Mouse (Mus musculus): ENCODE measurements around the gene Tmem233.

Tmem233 gene

DNA sequence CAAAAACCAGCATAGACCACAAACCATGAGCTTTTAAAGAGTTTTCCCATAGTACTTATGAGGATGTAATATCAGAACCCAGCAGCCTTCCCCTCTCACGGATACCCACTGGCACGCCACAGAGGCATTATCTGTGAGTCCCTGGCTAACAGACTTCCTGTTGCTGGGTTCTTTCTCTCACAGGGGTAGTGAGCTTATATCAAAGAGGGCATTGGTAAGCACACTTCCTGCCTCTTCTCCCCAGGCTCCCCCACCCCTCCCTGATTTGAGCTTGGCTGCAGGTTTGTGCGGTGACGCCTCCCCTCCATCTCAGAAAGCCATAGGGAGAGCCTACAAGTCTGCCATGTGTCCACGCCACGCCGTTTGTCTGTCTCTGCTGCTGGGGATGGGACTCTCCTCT is 54.0 kb downstream of the Tmem233 start:
- no peak for DNase-seq (ENCODE audit: low read depth)

DNA sequence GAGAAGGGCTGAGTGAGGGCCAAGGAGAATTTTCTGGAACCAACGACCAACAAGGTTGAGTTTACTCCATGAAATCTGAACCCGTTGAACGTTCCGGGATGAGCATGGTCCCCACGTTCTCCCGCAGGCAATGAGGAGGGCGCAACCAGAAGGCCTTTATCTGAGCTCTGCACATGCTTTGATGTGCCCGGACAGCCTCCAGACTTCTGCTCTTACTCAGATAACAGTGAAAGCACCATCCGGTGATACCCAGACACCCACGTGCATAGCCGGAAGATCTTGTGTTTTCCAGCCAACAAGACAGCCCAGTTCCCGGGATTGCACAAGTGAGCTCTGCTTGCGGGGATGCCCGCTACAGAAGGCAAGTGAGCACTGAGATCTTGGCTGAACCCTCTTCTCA is 56.5 kb downstream of the Tmem233 start:
- DNase-seq (ENCODE audit: low read depth) = peak; percentile 89

DNA sequence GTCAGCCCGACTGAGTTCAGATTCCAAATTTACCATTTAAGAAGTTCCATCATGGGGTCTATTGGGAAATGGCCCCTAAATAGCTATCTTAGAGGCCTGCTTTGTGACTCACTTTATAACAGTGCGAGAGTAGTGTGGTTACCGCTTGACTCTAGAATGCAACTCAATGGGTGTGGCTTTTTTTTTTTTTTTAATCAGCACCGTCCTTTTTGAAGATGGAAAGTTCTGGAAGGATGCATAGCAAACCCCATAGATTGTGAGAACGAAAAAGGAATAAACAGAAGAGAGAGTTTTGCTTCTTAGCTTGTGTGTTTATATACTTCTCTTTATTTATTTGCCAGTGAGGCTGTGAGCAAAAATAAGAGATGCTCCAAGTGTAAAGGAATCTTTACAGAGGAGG is 56.9 kb downstream of the Tmem233 start:
- DNase-seq (ENCODE audit: low read depth) = no peak

GRCm38 (mm10) chr5:116024327-116024739 is 58.7 kb downstream of the Tmem233 start, which contains the start of gene Prkab1:
Gene Prkab1 (minus strand): TSS chr5:116024508.
- peak; percentile 93 for DNase-seq (ENCODE audit: low read depth)

- DNase-seq (ENCODE audit: low read depth) = no peak
These were observed 59.2 kb downstream of the Tmem233 start for GRCm38 (mm10) chr5:116023821-116024284.

DNA sequence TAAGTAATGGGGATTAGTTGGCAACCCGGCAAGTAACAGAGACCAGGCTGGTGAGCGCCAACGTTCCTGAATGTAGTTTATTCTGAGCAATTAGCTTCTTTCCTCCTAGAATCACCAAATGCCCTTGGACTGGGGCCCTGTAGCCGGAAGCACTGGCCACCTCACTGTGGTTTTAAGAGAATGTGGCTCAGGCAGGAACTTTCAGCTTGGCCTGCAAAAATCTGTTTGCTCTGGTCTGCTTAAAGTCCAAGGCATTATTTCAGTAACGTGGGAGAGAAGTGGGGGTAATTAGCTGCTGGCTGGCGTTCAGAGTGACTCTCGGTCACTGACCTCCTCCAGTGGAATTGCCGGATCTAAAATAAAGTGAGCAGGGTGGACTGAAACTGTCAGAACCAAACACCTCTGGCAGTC is 59.8 kb downstream of the Tmem233 start:
- DNase-seq (ENCODE audit: low read depth) = no peak

DNA sequence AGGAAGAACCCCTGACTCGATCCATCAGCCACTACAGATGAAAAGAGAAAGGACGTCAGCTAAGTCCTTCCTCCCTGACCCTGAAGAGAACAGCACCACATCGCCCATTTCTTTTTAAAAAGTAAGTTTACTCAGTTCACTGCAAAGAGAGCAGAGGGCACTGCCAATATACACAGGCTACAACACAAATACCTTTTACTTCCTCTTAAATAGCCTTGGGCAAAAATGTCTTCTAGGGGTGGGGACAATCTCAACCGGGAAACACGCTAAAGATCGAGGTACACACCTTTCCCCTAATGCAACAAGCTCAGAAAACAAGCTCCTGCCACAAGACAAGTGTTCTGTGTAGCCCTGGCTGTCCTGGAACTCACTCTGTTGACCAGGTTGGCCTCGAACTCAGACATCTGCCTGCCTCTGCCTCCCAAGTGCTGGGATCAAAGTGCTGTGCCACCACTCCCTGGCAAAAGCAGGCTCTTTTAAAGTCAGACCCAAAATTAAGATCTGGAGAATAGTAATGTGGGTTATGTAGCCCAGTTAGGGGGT is 60.3 kb downstream of the Tmem233 start:
- no peak for DNase-seq (ENCODE audit: low read depth)

DNA sequence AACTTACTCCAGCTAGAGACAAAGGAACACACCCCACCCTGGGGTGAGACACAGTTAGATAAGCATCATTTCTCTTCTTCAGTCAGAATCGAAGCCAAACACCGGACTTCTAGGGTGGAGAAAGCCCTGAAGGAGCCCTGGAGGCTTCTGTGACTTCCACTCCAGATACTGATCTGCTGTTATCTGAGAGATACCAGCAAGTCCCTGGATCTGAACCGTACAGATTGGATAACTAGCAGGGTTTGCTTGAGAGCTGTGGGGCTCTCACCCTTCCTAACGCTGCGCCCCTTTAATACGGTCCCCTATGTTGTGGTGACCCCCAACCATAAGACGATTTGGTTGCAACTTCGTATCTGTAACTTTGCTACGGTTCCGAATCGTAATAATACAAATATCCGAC is 60.9 kb downstream of the Tmem233 start:
- no peak for DNase-seq (ENCODE audit: low read depth)

GRCm38 (mm10) chr5:116021552-116021951 is 61.5 kb downstream of the Tmem233 start:
- peak; percentile 80 for DNase-seq (ENCODE audit: low read depth)

GRCm38 (mm10) chr5:116019371-116019770 is 63.7 kb downstream of the Tmem233 start:
- DNase-seq (ENCODE audit: low read depth) = no peak

DNA sequence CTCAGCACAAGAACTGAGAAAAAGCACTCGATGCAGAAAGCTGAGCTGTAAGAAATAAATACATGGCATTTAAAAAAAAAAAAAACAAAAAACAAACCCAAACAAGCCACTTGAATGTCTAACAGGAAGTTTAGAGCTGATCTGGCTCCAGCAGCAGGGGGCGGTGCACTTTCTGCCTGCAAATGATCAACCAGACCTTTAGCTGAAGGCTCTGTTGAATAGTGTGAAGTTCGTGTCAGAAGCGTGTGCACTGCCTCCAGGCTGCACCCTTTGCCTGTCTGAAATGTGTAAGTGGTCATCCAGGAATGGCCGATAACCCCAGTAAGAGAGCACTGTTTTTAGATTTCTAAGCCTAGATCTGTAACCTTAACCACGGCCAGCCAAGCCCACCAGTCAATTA is 64.3 kb downstream of the Tmem233 start:
- no peak for DNase-seq (ENCODE audit: low read depth)

DNA sequence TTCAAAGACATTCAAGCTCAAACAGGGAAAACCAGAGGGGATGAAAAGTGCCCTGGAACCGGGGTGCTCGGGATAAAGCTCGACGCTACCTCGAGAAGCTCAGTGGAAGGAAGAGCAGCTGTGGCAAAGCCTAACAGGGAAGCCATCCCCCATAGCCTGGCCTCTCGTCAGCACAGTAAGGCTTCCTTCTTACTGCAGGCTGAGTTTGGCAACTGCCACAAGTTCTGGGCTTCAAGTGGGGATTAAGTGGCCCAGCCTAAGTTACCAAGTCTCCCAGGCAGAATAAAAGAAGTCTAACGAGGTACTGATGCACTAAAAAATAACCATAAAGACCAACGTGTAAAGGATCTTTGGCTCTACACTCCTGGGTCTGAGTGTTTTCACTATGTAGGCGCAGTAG is 64.8 kb downstream of the Tmem233 start:
- no peak for DNase-seq (ENCODE audit: low read depth)

- no peak for DNase-seq (ENCODE audit: low read depth)
These were observed 65.7 kb downstream of the Tmem233 start for GRCm38 (mm10) chr5:116017391-116017790.

- DNase-seq (ENCODE audit: low read depth) = no peak
These were observed 66.5 kb downstream of the Tmem233 start for GRCm38 (mm10) chr5:116016542-116016941.

GRCm38 (mm10) chr5:116014237-116014636 is 68.8 kb downstream of the Tmem233 start:
- no peak for DNase-seq (ENCODE audit: low read depth)

GRCm38 (mm10) chr5:116013821-116014220 is 69.2 kb downstream of the Tmem233 start:
- DNase-seq (ENCODE audit: low read depth) = no peak

- DNase-seq (ENCODE audit: low read depth) = no peak
These were observed 70.5 kb downstream of the Tmem233 start for GRCm38 (mm10) chr5:116012503-116012902.

GRCm38 (mm10) chr5:116011700-116012099 is 71.3 kb downstream of the Tmem233 start:
- no peak for DNase-seq (ENCODE audit: low read depth)

- DNase-seq (ENCODE audit: low read depth) = no peak
These were observed 73.0 kb downstream of the Tmem233 start for GRCm38 (mm10) chr5:116009884-116010627.

DNA sequence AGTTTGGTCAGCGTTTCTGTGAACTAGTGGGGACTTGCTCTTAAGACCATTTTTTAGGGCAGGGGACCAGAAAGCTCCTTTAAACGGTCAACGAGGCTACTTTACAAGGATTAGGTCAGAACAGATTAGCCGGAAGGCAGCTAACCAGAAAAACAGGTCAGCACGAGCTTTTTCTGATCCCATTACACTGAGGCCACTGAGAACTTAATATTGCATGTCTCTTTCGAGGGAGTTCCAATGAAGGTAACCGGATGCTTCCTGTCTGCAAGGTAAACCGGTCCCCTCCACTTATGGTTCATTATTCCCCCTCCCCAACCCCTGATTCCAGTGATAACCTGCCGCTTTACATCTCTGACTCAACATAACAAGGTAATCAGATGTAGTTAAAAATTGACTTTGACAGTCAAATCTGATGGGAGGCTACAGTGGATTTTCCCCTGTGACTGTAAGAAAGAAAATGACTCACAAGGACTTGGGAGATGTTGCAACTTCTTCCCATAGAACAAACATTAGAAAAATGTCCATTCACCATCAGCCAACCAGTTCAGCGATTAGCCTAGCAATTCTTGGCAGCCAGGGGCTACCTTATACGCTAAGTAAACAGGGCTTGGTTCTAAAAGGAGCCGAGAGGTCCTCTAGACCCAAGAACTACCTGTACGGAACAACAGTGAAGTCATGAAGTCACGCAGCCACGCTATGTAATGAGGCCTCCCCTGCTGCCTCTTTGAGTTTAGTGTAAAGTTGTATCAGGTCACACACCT is 73.8 kb downstream of the Tmem233 start:
- DNase-seq (ENCODE audit: low read depth) = no peak

DNA sequence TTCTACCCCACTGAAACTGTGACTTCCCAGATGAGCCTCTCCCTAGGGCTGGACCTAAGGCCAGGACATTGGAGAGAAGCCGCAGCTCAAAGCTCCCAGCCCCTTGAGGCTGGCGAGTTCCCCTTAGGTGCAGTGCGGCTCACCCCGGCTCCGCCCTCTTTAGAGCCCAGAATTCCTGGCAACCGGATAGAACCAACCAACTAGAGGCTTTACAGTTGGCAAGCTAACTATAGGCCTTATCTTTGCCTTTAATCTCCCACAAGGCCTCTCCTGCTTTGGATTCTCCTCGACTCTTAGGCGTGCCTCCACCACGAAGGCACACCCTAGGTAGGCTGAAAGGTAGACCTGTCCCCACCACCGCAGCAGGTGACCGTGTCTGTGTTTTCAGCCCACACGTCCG is 75.3 kb downstream of the Tmem233 start:
- DNase-seq (ENCODE audit: low read depth) = no peak

- DNase-seq (ENCODE audit: low read depth) = no peak
These were observed 76.5 kb downstream of the Tmem233 start for GRCm38 (mm10) chr5:116006324-116007099.

Measured in c-Kit-positive CD71-positive TER-119-negative erythroid progenitor cells, embryonic 14.5 days (primary cell).